Mouse (Mus musculus) lung, postnatal 0 days (tissue): ENCODE measurements at regions not wholly inside any gene's neighbourhood (a gene's known extent, or its start where the extent isn't known, plus 50 kb on each side); places are given as distances from the start of the nearest gene placed in this dataset.

Source experiments
- ATAC-seq: fragments of 200-750 bp; cut with Nextera tagmentation; 2 replicates; pipeline ENCODE4 v1.8.0; 2017; ENCODE audit warnings: moderate library complexity
- DNase-seq: peaks from one replicate; pipeline ENCODE4 v3.0.0-alpha.2; 2016; ENCODE audit warnings: low spot score
- H3K27ac ChIP-seq: fragments of 300-500 bp; sonication (generic); 2 replicates; pipeline ENCODE4 v1.5.1; 2014; ENCODE audit warnings: antibody characterized with exemption, mild to moderate bottlenecking, low read length, mixed read lengths
- H3K27me3 ChIP-seq: fragments of 300-500 bp; sonication (generic); replicated peaks from 2 replicates; pipeline ENCODE4 v1.6.1; 2014; ENCODE audit warnings: low read length, mixed read lengths; ENCODE audit not compliant: insufficient read depth
- H3K36me3 ChIP-seq: fragments of 300-500 bp; sonication (generic); 2 replicates; pipeline ENCODE4 v1.6.1; 2014; ENCODE audit warnings: low read length, mixed read lengths; ENCODE audit not compliant: insufficient read depth
- H3K4me1 ChIP-seq: fragments of 300-500 bp; sonication (generic); 2 replicates; pipeline ENCODE4 v1.6.1; 2014; ENCODE audit warnings: antibody characterized with exemption, low read depth, low read length, mixed read lengths; ENCODE audit not compliant: insufficient read depth
- H3K4me2 ChIP-seq: fragments of 300-500 bp; sonication (generic); replicated peaks from 2 replicates; pipeline ENCODE4 v1.6.1; 2014; ENCODE audit warnings: low read depth, mild to moderate bottlenecking, low read length, moderate library complexity, mixed read lengths
- H3K4me3 ChIP-seq: fragments of 300-500 bp; sonication (generic); 2 replicates; pipeline ENCODE4 v1.5.1; 2014; ENCODE audit warnings: low read depth, low read length
- H3K9ac ChIP-seq: fragments of 300-500 bp; sonication (generic); replicated peaks from 2 replicates; pipeline ENCODE4 v1.6.1; 2014; ENCODE audit warnings: low read depth, mild to moderate bottlenecking
- H3K9me3 ChIP-seq: fragments of 300-500 bp; sonication (generic); 2 replicates; pipeline ENCODE4 v1.6.1; 2016; ENCODE audit warnings: low read length, mixed read lengths
- CTCF ChIP-seq: IDR thresholded peaks from 2 replicates; pipeline ENCODE4 v1.5.1; 2016; ENCODE audit warnings: antibody characterized with exemption, mild to moderate bottlenecking
- EP300 ChIP-seq: IDR thresholded peaks from 2 replicates; pipeline ENCODE4 v1.6.1; 2016; ENCODE audit warnings: antibody characterized with exemption, mild to moderate bottlenecking, control low read depth
- WGBS: fragments of 180-500 bp; shearing (Covaris S2); extraction: QIAGEN DNeasy Blood & Tissue Kit; methylation state at CpG from one replicate; pipeline ENCODE4 v1.1.7; 2014; 5-methylcytosine and 5-hydroxymethylcytosine counted together

DNA sequence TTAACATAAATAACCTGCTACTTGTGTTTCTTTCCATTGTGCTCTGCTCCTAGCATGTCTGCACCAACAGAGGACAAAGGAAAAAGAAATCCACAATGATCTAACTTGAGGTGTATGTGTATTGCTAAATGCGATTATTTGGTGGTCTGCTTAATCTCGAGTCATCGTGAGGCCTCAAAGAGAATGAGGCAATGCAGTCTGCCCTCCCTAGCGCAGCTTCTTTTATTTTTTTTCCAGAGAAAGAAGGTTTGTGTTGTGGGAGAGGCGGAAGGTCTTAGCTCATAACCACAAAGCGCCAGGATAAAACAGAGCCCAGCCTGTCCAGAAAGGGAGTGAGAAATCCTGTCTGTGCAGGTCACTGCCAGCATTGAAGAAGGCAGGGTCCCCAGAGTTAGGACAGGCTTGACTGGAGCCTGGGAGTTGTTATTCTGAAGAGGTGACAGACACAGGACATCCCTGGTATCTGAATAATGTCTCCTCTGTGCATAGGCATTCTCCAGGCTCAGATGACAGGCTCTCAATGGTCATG, 751.3 kb upstream of the Intu start:
- DNase-seq: no peak
- Histone ChIP-seq H3K4me2 (no peak overlapping the region), H3K27ac (no peak overlapping the region), H3K36me3 (no peaks in the 10 kb centered on the region), H3K9me3 (no peaks in the 10 kb centered on the region), H3K4me1 (no peaks in the 10 kb centered on the region), H3K27me3 (no peaks in the 10 kb centered on the region), H3K4me3 (no peak overlapping the region), H3K9ac (no peak overlapping the region)
- no peak for TF ChIP-seq CTCF
- no peak for TF ChIP-seq EP300
- WGBS: 61% methylated on average over 6 of the region's 6 CpGs
- ATAC-seq: no peak

DNA sequence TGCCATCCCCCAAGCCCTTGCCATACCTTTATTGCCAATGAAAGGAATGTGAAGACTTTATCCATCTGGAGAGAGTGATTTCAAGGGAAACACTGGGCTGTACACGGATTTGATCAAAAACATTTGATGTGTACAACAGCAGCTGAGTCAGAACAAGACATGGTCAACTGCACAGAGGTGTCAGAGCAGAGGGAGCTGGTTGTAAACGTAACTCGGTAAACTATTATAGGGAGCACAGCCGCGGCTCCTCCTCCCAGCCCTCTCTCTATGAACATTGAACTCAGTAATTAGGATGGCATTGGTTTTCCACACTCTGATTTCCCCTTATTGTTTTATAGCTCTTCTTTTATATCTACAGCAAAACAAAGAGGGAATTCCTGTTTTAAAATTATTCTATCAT, 750.8 kb upstream of the Intu start:
- WGBS: 55% methylated on average over 5 of the region's 5 CpGs
- Histone ChIP-seq H3K27ac (no peak overlapping the region), H3K36me3 (no peaks in the 10 kb centered on the region), H3K4me3 (no peak overlapping the region), H3K4me2 (no peak overlapping the region), H3K27me3 (no peaks in the 10 kb centered on the region), H3K9ac (no peak overlapping the region), H3K9me3 (no peaks in the 10 kb centered on the region), H3K4me1 (no peaks in the 10 kb centered on the region)
- ATAC-seq: no peak
- no peak for DNase-seq
- no peak for TF ChIP-seq EP300

DNA sequence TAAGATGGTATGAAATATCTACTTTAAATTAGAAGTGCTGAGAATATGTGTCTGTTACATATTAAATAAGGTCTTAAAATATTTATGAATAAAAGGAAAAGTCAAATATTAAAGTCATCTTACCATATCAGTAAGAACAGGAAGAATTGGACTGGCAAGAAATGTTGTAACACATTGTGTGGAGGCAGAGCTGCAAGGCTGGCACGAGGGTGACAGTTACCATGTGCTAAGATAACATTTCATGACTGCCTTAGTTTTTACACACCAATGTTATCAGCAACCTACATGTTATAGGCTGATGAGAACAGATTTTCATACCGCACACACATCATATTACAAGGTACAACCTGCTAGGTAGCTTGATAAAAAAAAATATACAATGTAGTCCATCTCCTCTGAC, 746.2 kb upstream of the Intu start:
- no peaks in the 10 kb centered on the region for H3K9me3 ChIP-seq
- no peak for DNase-seq
- no peak overlapping the region for H3K4me2 ChIP-seq
- WGBS: 70% methylated on average over 2 of the region's 2 CpGs
- H3K4me1 ChIP-seq: no peaks in the 10 kb centered on the region
- H3K27ac ChIP-seq: no peak overlapping the region
- no peaks in the 10 kb centered on the region for H3K36me3 ChIP-seq
- ATAC-seq: no peak
- no peaks in the 10 kb centered on the region for H3K27me3 ChIP-seq
- TF ChIP-seq CTCF: no peak
- no peak for TF ChIP-seq EP300
- H3K9ac ChIP-seq: no peak overlapping the region
- H3K4me3 ChIP-seq: no peak overlapping the region

DNA sequence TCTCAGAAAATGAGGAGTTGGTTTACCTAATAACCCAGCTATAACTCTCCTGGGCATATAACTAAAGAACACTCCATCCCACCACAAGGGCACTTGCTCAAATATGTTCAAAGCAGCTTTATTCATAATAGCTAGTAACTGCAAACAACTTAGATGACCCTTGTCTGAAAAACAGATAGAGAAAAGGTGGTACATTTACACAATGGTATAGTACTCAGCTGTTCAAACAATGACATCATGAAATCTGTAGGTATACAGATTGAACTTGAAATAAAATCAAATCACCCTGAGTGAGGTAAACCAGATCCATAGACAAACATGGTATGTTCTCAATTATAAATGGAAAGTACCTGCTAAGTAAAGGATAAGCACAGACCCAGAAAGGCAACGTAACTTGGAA, 721.5 kb upstream of the Intu start:
- WGBS: 80% methylated on average over 1 of the region's 1 CpGs
- no peaks in the 10 kb centered on the region for H3K9me3 ChIP-seq
- no peak for TF ChIP-seq CTCF
- TF ChIP-seq EP300: no peak
- no peak overlapping the region for H3K4me3 ChIP-seq
- no peak overlapping the region for H3K27ac ChIP-seq
- no peaks in the 10 kb centered on the region for H3K27me3 ChIP-seq
- H3K4me2 ChIP-seq: no peak overlapping the region
- H3K36me3 ChIP-seq: no peaks in the 10 kb centered on the region
- DNase-seq (no peak), ATAC-seq (no peak)
- no peak overlapping the region for H3K9ac ChIP-seq
- H3K4me1 ChIP-seq: no peaks in the 10 kb centered on the region

DNA sequence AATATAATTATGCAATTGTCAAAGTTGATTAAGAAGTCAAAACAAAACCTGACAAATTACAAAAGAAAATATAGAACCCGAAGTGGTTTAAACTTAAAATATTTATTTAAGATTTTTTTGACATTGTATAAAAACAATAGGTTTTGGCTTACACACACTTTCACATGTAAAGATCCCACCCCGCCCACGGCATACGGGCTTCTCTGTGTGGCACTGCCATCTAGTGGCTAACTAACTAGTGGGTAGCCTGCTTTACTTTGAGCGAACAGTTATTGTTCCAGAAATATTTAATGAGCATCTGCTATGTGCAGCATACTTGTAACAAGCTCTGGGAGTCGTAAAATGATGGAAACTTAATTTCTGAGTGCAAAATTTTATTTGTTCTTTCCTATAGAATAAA, 716.3 kb upstream of the Intu start:
- Histone ChIP-seq H3K9ac (no peak overlapping the region), H3K27ac (no peak overlapping the region), H3K4me3 (no peak overlapping the region), H3K36me3 (no peaks in the 10 kb centered on the region), H3K9me3 (no peaks in the 10 kb centered on the region), H3K4me1 (no peaks in the 10 kb centered on the region), H3K27me3 (no peaks in the 10 kb centered on the region), H3K4me2 (no peak overlapping the region)
- no peak for TF ChIP-seq EP300
- TF ChIP-seq CTCF: peak; percentile 85
- peak; percentile 62 for ATAC-seq
- peak; percentile 71 for DNase-seq
- 16% methylated on average over 6 of the region's 6 CpGs for WGBS

DNA sequence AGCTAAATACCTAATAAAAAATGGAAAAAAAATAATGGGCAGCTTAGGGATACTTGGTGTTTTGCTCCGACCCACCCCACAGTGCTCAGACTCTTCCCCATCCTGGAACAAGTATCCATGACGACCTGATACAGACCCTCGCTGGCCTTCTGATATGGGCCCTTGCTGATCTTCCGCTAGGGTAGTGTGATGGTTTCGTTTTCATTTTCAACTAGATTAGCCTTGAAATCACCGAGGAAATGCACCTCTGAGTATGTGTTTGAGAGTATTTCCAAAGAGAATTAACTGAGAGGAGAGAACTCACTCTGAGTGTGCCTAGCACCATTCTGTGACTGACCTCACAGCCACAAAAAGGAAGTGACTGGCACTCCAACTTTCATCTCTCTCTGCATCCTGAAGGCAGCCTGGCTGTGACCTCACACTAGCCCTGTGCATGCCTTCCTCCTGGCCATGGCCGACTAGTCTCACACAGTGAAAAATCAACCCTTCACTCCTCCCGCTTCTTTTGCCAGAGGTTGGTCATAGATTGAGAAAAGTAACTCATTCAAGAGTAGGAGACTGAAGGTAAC, 700.5 kb upstream of the Intu start:
- no peak overlapping the region for H3K4me3 ChIP-seq
- no peak for TF ChIP-seq EP300
- TF ChIP-seq CTCF: no peak
- H3K36me3 ChIP-seq: no peaks in the 10 kb centered on the region
- ATAC-seq: no peak
- DNase-seq: no peak
- no peak overlapping the region for H3K27ac ChIP-seq
- H3K9ac ChIP-seq: no peak overlapping the region
- H3K4me1 ChIP-seq: no peaks in the 10 kb centered on the region
- H3K4me2 ChIP-seq: no peak overlapping the region
- no peaks in the 10 kb centered on the region for H3K27me3 ChIP-seq
- no peaks in the 10 kb centered on the region for H3K9me3 ChIP-seq
- 86% methylated on average over 8 of the region's 8 CpGs for WGBS
